Mouse (Mus musculus) neural tube, embryonic 14.5 days (tissue): ENCODE results near the gene Acss1. TPM values are rescaled to one million over a fixed set of nuclear protein-coding genes. Genes with fewer than 3 reads are reported as not detected.
A peak's percentile ranks its signal among the peaks of the same experiment; 100 is the strongest.

Source experiments
- ATAC-seq: fragments of 200-750 bp; cut with Nextera tagmentation; 2 replicates; pipeline ENCODE4 v1.8.0; 2017; ENCODE audit warnings: low read depth, mild to moderate bottlenecking, moderate TSS enrichment, moderate library complexity
- H3K27ac ChIP-seq: fragments of 300-500 bp; sonication (generic); 2 replicates; pipeline ENCODE4 v1.5.1; 2014; ENCODE audit warnings: low read depth, mild to moderate bottlenecking, control low read depth, low read length, moderate library complexity, mixed read lengths
- H3K27me3 ChIP-seq: fragments of 300-500 bp; sonication (generic); 2 replicates; pipeline ENCODE4 v1.6.1; 2014; ENCODE audit warnings: low read length; ENCODE audit not compliant: control insufficient read depth, insufficient read depth
- H3K36me3 ChIP-seq: fragments of 300-500 bp; sonication (generic); 2 replicates; pipeline ENCODE4 v1.6.1; 2014; ENCODE audit warnings: low read length, mixed read lengths; ENCODE audit not compliant: control insufficient read depth, insufficient read depth
- H3K4me1 ChIP-seq: fragments of 300-500 bp; sonication (generic); 2 replicates; pipeline ENCODE4 v1.6.1; 2014; ENCODE audit warnings: low read length; ENCODE audit not compliant: control insufficient read depth, insufficient read depth
- H3K4me2 ChIP-seq: fragments of 300-500 bp; sonication (generic); 2 replicates; pipeline ENCODE4 v1.6.1; 2014; ENCODE audit warnings: mild to moderate bottlenecking, low read depth, low read length, control low read depth
- H3K4me3 ChIP-seq: fragments of 300-500 bp; sonication (generic); 2 replicates; pipeline ENCODE4 v1.5.1; 2014; ENCODE audit warnings: low read depth, low read length, control low read depth, mixed read lengths
- H3K9ac ChIP-seq: fragments of 300-500 bp; sonication (generic); replicated peaks from 2 replicates; pipeline ENCODE4 v1.6.1; 2014; ENCODE audit warnings: low read depth, mild to moderate bottlenecking, control low read depth, low read length, mixed read lengths
- H3K9me3 ChIP-seq: fragments of 300-500 bp; sonication (generic); 2 replicates; pipeline ENCODE4 v1.6.1; 2016; ENCODE audit warnings: low read length; ENCODE audit not compliant: control insufficient read depth
- WGBS: fragments of 180-500 bp; shearing (Covaris S2); extraction: QIAGEN DNeasy Blood & Tissue Kit; methylation state at CpG from one replicate; pipeline ENCODE4 v1.1.7; 2014; 5-methylcytosine and 5-hydroxymethylcytosine counted together
- polyA plus RNA-seq: library from polyadenylated mRNA; unstranded; fragments of >200 nt; fragmentation: Nextera tagmentation; extraction: Ambion mirVana; gene quantifications from 2 replicates; pipeline ENCODE4 v1.2.1, GENCODE M21; 2014

Acss1 gene
- polyA plus RNA-seq, 1 experiment from 2014 or later: 13.0 TPM

GRCm38 (mm10) chr2:150648300-150648895 is 19.9 kb downstream of the Acss1 start:
- Histone ChIP-seq H3K27ac (0 out of 2 replicates have a peak overlapping the region, but pooled peaks have one; percentile 22), H3K9me3 (no peaks in the 10 kb centered on the region), H3K36me3 (no peaks in the 10 kb centered on the region), H3K4me3 (no peak overlapping the region), H3K9ac (no peak overlapping the region), H3K4me1 (peaks cover 10% of the 10 kb centered on the region; the same call in 1 of the 2 replicates), H3K27me3 (no peaks in the 10 kb centered on the region), H3K4me2 (no peak overlapping the region)
- no peak for ATAC-seq
- WGBS: 57% methylated on average over 13 of the region's 13 CpGs

DNA sequence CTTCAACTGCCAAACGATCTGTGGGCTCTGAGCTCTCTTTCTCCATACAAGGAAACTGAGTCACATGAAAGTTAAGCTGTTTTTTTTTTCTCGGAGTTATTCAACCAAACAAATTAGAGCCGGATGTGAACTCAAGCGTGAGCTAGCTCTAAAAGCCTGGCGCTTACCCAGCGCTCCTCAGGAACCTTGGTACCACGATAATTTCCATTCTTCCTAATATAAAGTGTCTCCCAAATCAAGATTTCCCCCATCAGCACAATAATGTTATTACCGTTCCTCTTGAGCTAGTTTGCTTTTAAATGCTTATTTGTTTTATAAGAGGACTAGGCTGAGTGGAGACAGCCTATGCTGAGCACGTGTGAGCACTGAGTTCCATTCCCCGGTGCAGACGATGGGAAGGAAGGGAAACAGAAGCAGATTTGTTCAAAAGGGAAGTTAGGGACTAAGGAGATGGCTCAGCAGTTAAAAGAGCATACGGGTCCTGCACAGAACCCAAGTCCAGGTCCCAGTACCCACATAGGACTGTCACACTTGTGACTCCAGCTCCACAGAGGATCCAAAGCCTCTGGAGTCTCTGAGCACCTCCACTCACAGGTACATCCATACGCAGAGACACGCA is 20.5 kb downstream of the Acss1 start:
- Histone ChIP-seq H3K9me3 (no peaks in the 10 kb centered on the region), H3K36me3 (no peaks in the 10 kb centered on the region), H3K27me3 (no peaks in the 10 kb centered on the region), H3K4me2 (no peak overlapping the region), H3K9ac (no peak overlapping the region), H3K27ac (no peak overlapping the region), H3K4me1 (peaks cover 10% of the 10 kb centered on the region; the same call in 1 of the 2 replicates), H3K4me3 (no peak overlapping the region)
- ATAC-seq: no peak
- 72% methylated on average over 14 of the region's 14 CpGs for WGBS

- Histone ChIP-seq H3K27me3 (no peaks in the 10 kb centered on the region), H3K36me3 (no peaks in the 10 kb centered on the region), H3K4me2 (no peak overlapping the region), H3K9ac (no peak overlapping the region), H3K27ac (no peak overlapping the region; the same call in 1 of the 2 replicates), H3K9me3 (no peaks in the 10 kb centered on the region), H3K4me1 (peaks cover 10% of the 10 kb centered on the region; the same call in 1 of the 2 replicates), H3K4me3 (no peak overlapping the region)
- 76% methylated on average over 8 of the region's 8 CpGs for WGBS
- ATAC-seq: no peak
Observed at GRCm38 (mm10) chr2:150646411-150647121, 21.7 kb downstream of the Acss1 start.

GRCm38 (mm10) chr2:150645225-150645624 is 23.1 kb downstream of the Acss1 start:
- 76% methylated on average over 4 of the region's 4 CpGs for WGBS
- H3K4me3 ChIP-seq: no peak overlapping the region
- H3K4me2 ChIP-seq: no peak overlapping the region
- ATAC-seq: no peak
- H3K36me3 ChIP-seq: no peaks in the 10 kb centered on the region
- H3K9me3 ChIP-seq: no peaks in the 10 kb centered on the region
- H3K4me1 ChIP-seq: 0 out of 2 replicates have a peak, but pooled peaks cover 8% of the 10 kb centered on the region
- peak overlapping the region; percentile 84 for H3K27ac ChIP-seq
- no peak overlapping the region for H3K9ac ChIP-seq
- H3K27me3 ChIP-seq: no peaks in the 10 kb centered on the region

DNA sequence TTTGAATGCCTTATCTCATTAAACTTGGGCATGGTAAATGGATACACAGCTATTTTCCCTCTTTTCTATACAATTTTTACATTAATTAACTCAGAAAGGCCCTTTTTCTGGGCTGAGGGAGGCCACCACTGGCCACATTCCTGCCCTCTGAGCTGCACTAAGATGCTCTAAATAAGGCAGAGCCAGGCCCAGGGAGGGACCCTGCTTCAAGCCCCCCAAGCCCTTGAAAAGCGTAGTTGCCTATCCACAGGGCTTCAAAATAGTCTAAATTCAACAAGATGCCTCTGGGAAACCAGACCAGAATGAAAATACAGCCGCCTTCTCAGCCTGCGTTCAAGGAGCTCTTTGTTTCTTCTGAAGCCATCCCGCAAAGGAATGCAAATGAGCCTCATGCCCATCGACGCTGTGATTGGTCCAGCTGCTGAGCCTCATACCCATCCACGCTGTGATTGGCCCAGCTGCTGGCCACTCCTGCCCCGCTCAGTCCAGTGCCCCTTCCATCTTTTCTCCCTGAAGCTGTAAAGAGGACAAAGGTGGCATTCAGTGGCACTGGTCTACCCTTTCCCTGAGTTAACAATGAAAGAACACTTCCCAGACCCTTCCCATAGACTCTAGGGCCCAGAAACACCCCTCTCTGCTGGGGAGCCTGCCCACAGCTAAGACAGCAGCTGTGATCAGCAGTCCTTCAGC is 24.4 kb downstream of the Acss1 start:
- no peaks in the 10 kb centered on the region for H3K9me3 ChIP-seq
- no peaks in the 10 kb centered on the region for H3K36me3 ChIP-seq
- no peak overlapping the region for H3K9ac ChIP-seq
- H3K4me2 ChIP-seq: 0 out of 2 replicates have a peak overlapping the region, but pooled peaks have one; percentile 26
- peak; percentile 99 for ATAC-seq
- 26% methylated on average over 8 of the region's 8 CpGs for WGBS
- no peaks in the 10 kb centered on the region for H3K27me3 ChIP-seq
- H3K27ac ChIP-seq: peak overlapping the region; percentile 84
- H3K4me3 ChIP-seq: no peak overlapping the region
- 0 out of 2 replicates have a peak, but pooled peaks cover 7% of the 10 kb centered on the region for H3K4me1 ChIP-seq

- WGBS: 66% methylated on average over 1 of the region's 1 CpGs
- peak overlapping the region; percentile 74 for H3K27ac ChIP-seq
- no peaks in the 10 kb centered on the region for H3K36me3 ChIP-seq
- ATAC-seq: no peak
- H3K9ac ChIP-seq: no peak overlapping the region
- H3K4me1 ChIP-seq: 0 out of 2 replicates have a peak, but pooled peaks cover 3% of the 10 kb centered on the region
- no peak overlapping the region for H3K4me2 ChIP-seq
- no peaks in the 10 kb centered on the region for H3K27me3 ChIP-seq
- H3K4me3 ChIP-seq: no peak overlapping the region
- H3K9me3 ChIP-seq: no peaks in the 10 kb centered on the region
Observed at GRCm38 (mm10) chr2:150643166-150643565, 25.1 kb downstream of the Acss1 start.

DNA sequence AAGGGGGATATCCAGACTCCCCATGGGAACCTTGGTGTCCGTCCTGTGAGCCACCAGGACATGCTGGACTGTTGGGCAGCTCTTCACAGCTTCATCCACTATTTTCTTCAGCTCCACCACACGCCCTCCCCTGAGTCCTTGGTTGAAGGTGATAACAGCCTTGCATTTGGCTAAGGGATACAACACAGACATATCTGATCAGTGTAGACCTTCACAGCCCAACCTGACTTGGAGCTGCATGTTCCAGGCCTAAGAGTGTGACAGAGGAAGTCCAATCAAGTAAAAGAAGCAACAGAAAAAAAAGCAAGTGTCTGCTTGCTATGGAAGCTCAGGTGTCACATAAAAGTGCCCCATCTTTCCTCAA is 29.9 kb downstream of the Acss1 start:
- 47% methylated on average over 2 of the region's 2 CpGs for WGBS
- no peaks in the 10 kb centered on the region for H3K9me3 ChIP-seq
- H3K4me2 ChIP-seq: no peak overlapping the region
- no peaks in the 10 kb centered on the region for H3K4me1 ChIP-seq
- H3K9ac ChIP-seq: no peak overlapping the region
- peak overlapping the region; percentile 65; the same call in 1 of the 2 replicates for H3K27ac ChIP-seq
- no peak overlapping the region for H3K4me3 ChIP-seq
- no peaks in the 10 kb centered on the region for H3K27me3 ChIP-seq
- no peaks in the 10 kb centered on the region for H3K36me3 ChIP-seq
- peak; percentile 22; the same call in 1 of the 2 replicates for ATAC-seq

DNA sequence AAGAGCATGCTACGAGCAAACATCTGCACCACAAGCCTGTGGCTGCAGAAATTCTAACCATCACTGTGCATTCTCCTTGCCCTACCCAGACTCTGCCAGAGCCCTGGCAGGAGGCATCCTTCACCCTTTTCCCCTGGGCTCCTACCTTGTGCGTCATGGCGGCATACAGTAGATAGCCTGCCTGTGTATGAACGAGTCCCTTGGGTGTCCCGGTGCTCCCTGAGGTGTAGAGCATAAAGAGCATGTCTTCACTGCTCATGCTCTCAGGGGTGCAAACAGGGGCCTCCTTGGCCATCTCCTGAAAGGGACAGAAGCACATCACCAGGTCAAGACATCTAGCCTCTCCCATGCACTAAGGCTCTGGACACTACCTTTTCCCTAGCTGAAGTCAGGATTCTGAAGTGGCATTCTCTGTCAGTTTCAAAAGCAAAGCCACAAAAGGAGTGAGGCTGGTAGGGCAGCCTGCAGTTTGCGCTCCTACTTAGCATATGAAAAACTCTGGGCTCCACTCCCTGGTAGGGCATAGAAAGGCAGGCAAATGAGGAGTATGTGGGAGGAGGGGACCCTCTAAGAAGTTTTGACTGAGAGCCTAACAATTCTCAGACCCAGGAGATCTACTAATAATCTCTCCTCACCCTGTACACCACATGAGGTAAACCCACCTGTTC is 30.5 kb downstream of the Acss1 start:
- 45% methylated on average over 6 of the region's 6 CpGs for WGBS
- Histone ChIP-seq H3K36me3 (no peaks in the 10 kb centered on the region), H3K27me3 (no peaks in the 10 kb centered on the region)

More for the DNA sequence above, 30.5 kb downstream of the Acss1 start:
- peak overlapping the region; percentile 65 for H3K27ac ChIP-seq
- H3K4me3 ChIP-seq: no peak overlapping the region
- ATAC-seq: peak; percentile 60; the same call in 1 of the 2 replicates
- no peak overlapping the region for H3K4me2 ChIP-seq
- no peaks in the 10 kb centered on the region for H3K9me3 ChIP-seq
- H3K4me1 ChIP-seq: no peaks in the 10 kb centered on the region
- H3K9ac ChIP-seq: no peak overlapping the region; the same call in 1 of the 2 replicates
